Mouse (Mus musculus) C2C12 (cell line): Measurements from ENCODE around the gene Nkain4. TPM values are rescaled to one million over a fixed set of nuclear protein-coding genes. Genes with fewer than 3 reads are reported as not detected.

ENCODE experiments used
- H3K27me3 ChIP-seq: one replicate; pipeline ENCODE4 v1.6.1; 2011; ENCODE audit not compliant: control insufficient read depth, insufficient read depth, insufficient read length
- H3K36me3 ChIP-seq: one replicate; pipeline ENCODE4 v1.6.1; 2011; ENCODE audit not compliant: control insufficient read depth, insufficient read depth
- H3K4me3 ChIP-seq: one replicate; pipeline ENCODE4 v1.5.1; 2011; ENCODE audit warnings: mild to moderate bottlenecking, control low read depth; ENCODE audit not compliant: poor library complexity, insufficient read depth, severe bottlenecking
- H3K79me2 ChIP-seq: one replicate; pipeline ENCODE4 v1.6.1; 2011; ENCODE audit not compliant: control insufficient read depth, insufficient read depth
- H3K79me3 ChIP-seq: one replicate; pipeline ENCODE4 v1.6.1; 2011; ENCODE audit warnings: low read depth, control low read depth
- H3ac ChIP-seq: one replicate; pipeline ENCODE3; 2011; ENCODE audit warnings: low read depth; ENCODE audit not compliant: control insufficient read depth, insufficient read length
- CEBPB ChIP-seq: IDR thresholded peaks from one replicate; pipeline ENCODE4 v1.6.1; 2011; ENCODE audit warnings: low read depth, mild to moderate bottlenecking, control low read depth, moderate library complexity
- CTCF ChIP-seq: IDR thresholded peaks from one replicate; pipeline ENCODE4 v1.5.1; 2011; ENCODE audit not compliant: control insufficient read depth, insufficient read depth, insufficient read length
- FOSL1 ChIP-seq: IDR thresholded peaks from one replicate; pipeline ENCODE4 v1.8.0; 2011; ENCODE audit warnings: mild to moderate bottlenecking, low read length; ENCODE audit not compliant: poor library complexity, insufficient read depth, severe bottlenecking
- MAX ChIP-seq: IDR thresholded peaks from one replicate; pipeline ENCODE4 v1.6.1; 2011; ENCODE audit warnings: mild to moderate bottlenecking, control low read depth
- MYOD1 ChIP-seq: IDR thresholded peaks from one replicate; pipeline ENCODE4 v1.6.1; 2011; ENCODE audit warnings: low read depth; ENCODE audit not compliant: control insufficient read depth, insufficient read length
- MYOG ChIP-seq: IDR thresholded peaks from one replicate; pipeline ENCODE4 v1.6.1; 2011; ENCODE audit not compliant: control insufficient read depth, insufficient read length; ENCODE audit errors: extremely low read depth
- USF1 ChIP-seq: IDR thresholded peaks from one replicate; pipeline ENCODE4 v1.6.1; 2011; ENCODE audit warnings: low read depth, mild to moderate bottlenecking, control low read depth, moderate library complexity
- polyA plus RNA-seq: library from polyadenylated mRNA; unstranded; fragments of >200 nt; fragmentation: generic; extraction: Trizol; gene quantifications from one replicate; pipeline ENCODE4 v1.2.1, GENCODE M21; 2012; ENCODE audit warnings: missing spikeins

Gene Nkain4
- polyA plus RNA-seq, 1 experiment, result not detected

GRCm38 (mm10) chr2:180920810-180921400 is 33.6 kb downstream of the Nkain4 start, which contains the start of gene Ythdf1:
Ythdf1 (minus strand) TSS chr2:180920949.
- Histone ChIP-seq H3K36me3 (peaks cover 36% of the 10 kb centered on the region), H3K79me3 (peaks cover 45% of the 10 kb centered on the region), H3K27me3 (peaks cover 3% of the 10 kb centered on the region), H3ac (peak within 1 kb of the TSS; percentile 99), H3K4me3 (peak within 1 kb of the TSS; percentile 98), H3K79me2 (peaks cover 50% of the 10 kb centered on the region)
- TF ChIP-seq MYOD1 (no peak), USF1 (peak; percentile 90)

DNA sequence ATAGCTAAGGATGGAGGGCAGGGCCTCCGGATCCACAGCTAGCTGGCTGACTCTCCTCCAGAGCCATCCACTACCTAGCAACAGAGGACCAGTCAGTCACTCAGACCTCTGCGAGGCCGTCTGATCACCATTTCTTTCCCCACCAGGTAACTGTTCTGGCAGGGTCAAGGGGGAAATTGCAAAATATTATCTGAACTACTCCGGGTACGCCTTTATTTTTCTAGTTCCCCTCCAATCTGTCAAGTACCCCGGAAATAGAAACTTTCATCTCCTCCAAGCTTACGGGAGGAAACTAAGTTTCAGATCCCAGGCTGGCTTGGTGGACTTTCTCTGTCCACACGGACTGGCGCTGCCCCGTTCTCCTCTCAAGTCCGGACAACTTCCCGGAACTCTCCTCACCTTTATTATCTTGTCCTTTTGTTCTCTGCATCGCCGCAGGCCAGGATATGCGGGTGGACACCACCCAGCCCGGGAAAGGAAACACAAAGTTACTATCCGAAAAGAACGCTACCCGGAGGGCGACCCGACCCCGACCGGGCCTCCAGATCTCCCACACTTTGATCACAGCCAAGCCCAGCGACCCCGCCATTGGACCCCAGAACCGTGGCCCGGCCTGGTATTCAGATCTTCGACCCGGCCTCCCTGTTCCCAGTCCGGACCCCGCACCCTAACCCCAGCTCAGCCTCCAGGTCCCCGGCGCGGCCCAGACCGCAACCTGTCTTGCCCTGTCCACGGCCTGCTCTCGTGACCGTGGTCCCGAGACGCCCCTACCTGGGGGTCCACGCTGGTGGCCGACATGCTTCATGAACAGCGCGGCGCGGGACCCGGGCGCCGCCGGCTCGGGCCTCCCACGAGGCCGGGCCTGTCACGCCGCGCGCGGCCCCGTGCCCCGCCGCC is 34.3 kb downstream of the Nkain4 start:
- TF ChIP-seq CEBPB, result no peak
- no peak for TF ChIP-seq MAX
- TF ChIP-seq FOSL1, result no peak
- no peak for TF ChIP-seq CTCF
- no peak for TF ChIP-seq MYOD1
- no peak for TF ChIP-seq MYOG
- TF ChIP-seq USF1, result no peak
- peak overlapping the region; percentile 98 for H3K4me3 ChIP-seq

GRCm38 (mm10) chr2:180915886-180916433 is 38.5 kb downstream of the Nkain4 start:
- Histone ChIP-seq H3K79me3 (peaks cover 85% of the 10 kb centered on the region), H3ac (no peak overlapping the region), H3K4me3 (no peak overlapping the region), H3K36me3 (peaks cover 85% of the 10 kb centered on the region), H3K79me2 (peaks cover 99% of the 10 kb centered on the region), H3K27me3 (no peaks in the 10 kb centered on the region)
- TF ChIP-seq CTCF (no peak), MYOD1 (no peak), CEBPB (no peak), MAX (no peak), USF1 (no peak), MYOG (no peak), FOSL1 (no peak)

More for the DNA sequence above, 34.3 kb downstream of the Nkain4 start:
- Histone ChIP-seq H3K36me3 (peaks cover 43% of the 10 kb centered on the region), H3K79me2 (peaks cover 57% of the 10 kb centered on the region), H3ac (peak overlapping the region; percentile 99), H3K79me3 (peaks cover 53% of the 10 kb centered on the region), H3K27me3 (peaks cover 3% of the 10 kb centered on the region)

GRCm38 (mm10) chr2:180910928-180911327 is 43.6 kb downstream of the Nkain4 start:
- no peaks in the 10 kb centered on the region for H3K27me3 ChIP-seq
- H3ac ChIP-seq, result no peak overlapping the region
- peaks cover 96% of the 10 kb centered on the region for H3K36me3 ChIP-seq
- H3K4me3 ChIP-seq, result no peak overlapping the region
- TF ChIP-seq CEBPB (no peak), MYOG (no peak), USF1 (no peak)
- H3K79me3 ChIP-seq, result peaks cover 78% of the 10 kb centered on the region
- H3K79me2 ChIP-seq, result peaks cover 100% of the 10 kb centered on the region

GRCm38 (mm10) chr2:180905556-180906221 is 48.8 kb downstream of the Nkain4 start:
- Histone ChIP-seq H3K4me3 (no peak overlapping the region), H3K27me3 (no peaks in the 10 kb centered on the region), H3ac (no peak overlapping the region), H3K79me3 (peaks cover 36% of the 10 kb centered on the region), H3K36me3 (peaks cover 61% of the 10 kb centered on the region), H3K79me2 (peaks cover 52% of the 10 kb centered on the region)
- TF ChIP-seq FOSL1 (no peak), MAX (no peak), USF1 (no peak), MYOD1 (no peak), CTCF (no peak), MYOG (no peak), CEBPB (no peak)
